Mouse (Mus musculus): ENCODE data around the gene Gm17364.
A peak's percentile ranks its signal among the peaks of the same experiment; 100 is the strongest.
"Not testable (repeated sequence)": the region's sequence is repeated elsewhere in the genome, so short reads cannot be mapped to it uniquely, and the experiment has no call there.

Gene Gm17364

DNA sequence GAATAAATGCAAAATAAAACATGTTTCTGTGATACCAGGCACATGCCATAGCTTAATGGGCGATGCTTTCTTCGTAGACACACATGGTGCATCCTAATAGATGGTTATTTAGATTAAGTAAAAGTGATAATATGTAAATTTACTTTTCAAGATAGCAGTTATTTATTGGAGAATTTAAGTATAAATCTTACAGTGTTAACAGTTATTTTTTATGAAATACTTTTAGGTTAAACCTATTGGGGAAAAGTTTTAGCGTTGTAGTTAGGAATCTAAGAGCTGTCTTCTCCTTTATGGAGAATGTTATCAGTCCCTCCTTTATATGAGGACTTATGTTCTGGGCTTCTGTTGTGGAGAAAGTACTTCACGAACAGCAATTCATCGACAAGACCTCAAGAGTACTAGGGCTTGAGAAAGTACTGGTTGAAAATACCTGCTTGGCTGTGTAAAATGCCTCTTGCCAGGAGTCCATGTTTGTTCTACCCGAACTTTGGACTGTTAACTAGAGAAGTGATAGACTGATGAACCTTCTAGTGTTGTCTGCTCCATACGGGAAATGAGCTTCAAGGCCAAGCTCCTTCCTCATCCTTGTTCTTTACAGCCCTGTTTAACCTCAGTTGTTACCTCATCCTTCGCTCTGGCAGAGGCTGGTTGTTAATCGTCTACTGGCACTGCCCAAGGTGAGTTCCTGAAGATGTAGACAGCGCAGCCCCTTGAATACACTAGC is at the start of gene Gm17364:
TSS of gene Gm17364 (minus strand) at position 51 of the 724 bp plus-strand sequence.
- no peak for DNase-seq

DNA sequence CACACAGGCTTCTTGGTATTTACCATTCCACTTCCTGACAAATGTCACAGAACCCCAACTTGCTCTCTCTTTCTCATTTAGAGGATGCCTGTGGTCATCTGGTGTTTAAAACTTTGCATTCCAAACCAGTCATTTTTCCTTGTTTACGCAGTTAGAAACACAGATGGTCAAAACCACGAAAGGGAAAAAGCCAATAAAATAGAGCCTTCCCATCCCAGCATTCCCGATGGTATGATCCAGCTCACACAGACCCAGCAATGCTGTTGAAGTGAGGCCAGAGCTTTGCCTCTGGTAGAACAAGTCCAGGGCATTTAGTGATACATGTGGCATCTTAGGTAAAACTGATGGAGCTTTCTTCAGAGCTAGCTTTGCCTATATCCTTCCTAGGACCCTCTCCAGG is 47.7 kb upstream of the Gm17364 start:
- DNase-seq: no peak

DNA sequence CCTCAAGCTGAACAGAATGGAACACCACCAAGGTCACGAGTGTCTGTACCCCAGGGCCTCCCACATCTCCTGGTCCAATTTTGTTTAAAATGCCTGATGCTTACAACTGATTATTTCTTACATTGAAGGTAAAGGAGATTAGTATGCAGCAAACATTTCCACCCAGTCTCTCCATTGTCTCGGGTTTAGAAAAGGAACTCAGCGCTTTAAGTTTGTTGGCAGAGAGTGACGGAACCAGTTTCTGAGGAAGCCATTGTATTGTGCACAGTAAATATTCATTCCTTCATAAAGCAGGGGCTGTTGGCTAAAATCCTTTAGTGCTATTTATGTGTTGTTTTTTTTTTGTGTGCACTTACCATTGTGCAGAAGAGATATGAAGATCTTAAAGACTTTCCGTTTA is 47.0 kb upstream of the Gm17364 start:
- DNase-seq: no peak

DNA sequence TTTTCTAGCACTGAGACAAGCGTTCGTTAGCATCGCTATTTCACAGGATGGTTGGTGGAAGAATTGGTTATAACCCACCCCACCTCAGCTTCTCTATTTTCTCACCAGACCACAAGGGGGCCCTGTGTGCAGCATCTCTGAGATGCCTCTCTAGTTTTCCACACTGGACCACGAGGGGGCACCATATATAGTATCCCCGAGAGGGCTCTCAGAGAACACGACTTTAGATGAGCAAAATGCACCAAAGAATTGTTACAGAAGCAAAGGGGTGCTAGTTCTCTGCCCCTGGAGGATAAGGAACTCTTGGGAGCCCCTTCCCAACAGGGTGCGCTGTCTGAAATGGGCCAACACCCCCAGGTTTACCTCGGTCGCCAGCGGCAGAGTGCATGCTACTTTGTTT is 28.9 kb upstream of the Gm17364 start:
- peak; percentile 92 to 94 for DNase-seq

DNA sequence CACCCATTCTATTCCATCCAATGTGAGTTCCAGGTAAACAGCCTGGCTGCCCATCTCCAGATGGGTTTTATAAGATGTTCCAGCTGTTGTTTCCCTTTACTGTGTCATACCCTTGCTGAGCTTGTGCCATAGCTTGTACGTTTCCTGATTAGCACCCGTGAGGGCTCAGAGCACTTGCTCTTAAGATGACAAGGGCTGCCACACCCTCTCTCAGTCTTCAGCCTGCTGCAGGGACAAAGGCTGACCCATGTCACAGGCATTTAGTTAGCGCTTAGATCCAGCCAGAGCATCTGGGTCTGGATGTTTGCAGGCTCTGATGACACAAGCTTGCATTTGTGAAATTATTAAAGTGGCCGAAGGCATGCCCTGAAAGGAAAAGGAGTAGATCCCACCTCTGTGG is 26.3 kb upstream of the Gm17364 start:
- no peak for DNase-seq

DNA sequence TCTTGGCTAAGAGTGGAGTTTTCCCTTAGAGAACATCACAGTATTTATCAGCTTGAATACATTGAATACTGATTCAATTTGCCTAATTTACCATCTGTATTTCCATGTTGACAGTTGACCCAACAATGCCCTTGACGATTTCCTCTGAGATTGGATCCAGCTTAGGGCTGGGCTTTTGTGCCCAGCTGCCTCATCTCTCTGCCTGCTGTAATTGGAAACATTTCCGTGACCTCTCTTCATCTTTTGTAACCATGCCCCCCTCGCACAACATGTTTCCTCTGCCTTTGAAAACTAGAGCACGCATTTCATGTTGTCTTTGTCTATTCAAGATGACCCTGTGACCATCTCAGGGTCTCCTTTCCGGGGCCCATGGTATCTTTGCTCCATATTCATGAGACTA is 25.2 kb upstream of the Gm17364 start:
- DNase-seq: no peak

DNA sequence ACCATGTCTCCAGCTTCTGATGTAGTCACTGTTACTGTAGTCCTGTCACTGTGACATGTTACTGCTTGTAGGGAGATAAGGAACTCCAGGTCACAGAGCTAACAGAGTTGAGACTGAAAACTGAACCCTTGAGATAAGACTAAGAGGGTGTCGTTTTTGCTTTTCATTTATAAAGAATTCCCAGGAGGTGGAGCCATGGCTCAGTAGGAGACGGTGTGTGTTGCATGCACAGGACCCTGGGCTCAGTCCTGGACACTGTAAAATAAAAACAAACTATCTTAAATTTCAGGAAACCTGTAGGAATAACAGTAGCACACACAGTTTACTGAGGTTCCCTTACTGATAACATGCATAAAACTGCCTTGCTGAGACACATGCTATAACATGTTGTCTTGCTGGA is 24.8 kb upstream of the Gm17364 start:
- no peak for DNase-seq

DNA sequence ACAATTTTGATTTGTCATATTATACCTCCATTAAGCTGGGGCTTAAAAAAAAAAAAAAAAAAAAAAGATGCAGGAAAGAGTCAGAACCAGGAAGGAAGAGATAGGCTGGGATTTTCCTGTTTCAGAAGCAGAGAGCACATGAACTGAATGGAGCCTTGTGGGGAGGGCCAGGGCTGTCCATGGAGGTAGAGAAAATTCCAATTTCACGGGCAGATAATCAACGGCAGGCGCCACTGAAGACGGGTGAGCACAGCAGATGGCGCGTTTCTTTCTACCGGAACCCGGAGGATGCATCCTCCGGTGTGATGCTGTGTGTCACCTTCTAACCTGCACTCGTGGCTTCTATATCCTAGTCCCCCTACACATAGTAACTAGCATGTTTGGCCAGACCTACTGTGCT is 22.6 kb upstream of the Gm17364 start:
- no peak for DNase-seq

DNA sequence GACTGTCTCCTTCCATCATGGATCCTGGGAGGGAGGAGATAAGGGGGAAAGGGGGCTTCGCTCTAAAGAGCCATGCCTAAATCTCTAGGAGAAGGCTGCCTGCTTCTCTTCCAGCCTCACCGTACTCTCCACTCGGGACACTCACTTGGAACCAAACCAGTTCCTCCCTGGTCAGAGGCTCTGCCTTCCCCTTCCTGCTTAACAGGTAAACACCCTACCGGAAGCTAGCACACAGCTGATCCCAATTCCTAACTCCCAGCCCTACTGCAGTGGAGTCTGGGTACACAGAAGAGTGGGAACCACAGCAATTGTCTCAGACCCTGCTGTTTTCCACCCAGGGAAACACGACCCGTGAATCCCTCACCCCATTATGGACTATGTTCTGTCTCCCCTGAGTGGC is 22.1 kb upstream of the Gm17364 start:
- no peak for DNase-seq

DNA sequence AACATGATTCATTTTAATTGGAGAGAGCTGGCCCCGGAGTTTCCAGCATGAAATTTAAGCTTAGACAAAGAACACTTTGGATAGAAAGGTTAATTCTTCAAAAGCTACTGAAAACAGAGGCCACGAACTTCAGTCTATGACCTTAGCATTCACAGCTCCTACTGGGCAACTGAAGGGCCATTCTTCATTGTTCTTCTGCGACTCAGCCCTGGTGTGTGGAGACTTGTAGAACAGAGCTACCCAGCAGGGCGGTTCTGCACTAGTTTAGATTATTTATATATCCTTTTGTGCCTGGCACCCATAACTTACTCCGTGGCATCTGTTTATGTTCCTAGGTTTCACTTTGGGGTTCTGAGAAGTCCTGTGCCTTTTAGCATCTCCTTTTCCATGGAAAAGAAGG is 19.8 kb upstream of the Gm17364 start:
- no peak for DNase-seq

DNA sequence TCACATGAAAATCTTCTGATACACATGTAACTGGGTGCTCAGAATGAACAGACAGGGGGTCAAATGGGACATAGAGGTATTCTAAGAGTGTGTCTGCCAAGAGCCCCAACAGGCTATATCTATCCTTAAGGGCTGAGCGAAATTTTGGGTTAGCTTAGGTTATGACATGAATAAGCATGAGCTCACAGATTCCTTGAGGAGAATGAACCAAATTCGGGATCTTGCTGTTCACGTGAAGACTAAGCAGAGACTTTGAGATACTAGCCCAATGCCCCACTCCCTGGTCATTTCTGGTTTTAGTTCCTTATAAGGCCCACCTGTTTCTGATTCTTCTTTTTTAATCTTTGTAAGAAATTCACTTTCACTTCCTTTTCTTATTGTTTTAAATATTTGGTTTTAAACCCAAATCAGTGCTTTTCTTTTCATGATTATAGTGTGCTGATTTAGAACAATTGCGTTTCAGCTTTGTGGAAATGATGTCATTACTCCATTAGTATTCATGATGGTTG is 17.7 kb upstream of the Gm17364 start:
- peak; percentile 25 to 41 for DNase-seq

DNA sequence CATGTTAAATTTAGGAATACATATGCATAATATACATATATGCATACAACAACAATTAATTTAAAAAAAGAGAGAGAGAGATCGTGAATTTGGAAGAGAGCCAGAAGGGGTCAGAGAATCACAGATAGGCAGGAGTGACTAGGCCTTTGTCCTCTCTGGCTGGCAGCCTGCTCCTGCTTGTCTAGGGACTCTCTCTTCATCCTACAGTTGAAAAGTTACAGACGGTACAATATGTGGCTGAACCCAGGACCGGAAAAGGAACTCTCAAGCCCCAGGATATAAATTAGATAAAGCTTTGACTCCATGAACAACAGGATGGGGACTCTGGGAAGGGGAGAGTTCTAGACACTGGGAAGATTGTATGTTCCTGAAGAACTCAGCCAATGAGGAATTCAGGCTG is 12.5 kb upstream of the Gm17364 start:
- DNase-seq: no peak

DNA sequence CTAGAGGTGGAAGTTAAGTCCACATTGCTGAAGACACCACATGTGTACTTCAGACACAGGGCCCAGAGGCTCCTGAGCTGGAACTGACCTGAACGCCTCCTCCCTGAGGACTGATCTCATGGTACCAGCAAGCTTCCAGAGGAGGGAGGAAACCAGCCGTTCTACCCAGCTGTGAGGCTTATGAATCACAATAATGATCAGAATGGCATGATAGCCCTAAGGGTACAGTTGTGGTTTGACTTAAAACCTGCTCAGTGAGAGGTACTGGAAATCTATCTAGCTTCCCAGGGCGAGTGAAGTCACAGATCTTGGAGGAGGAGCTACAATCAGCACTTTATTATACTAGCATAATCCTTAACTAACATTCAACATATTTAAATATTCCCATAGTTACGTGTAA is 11.7 kb upstream of the Gm17364 start:
- DNase-seq: no peak

DNA sequence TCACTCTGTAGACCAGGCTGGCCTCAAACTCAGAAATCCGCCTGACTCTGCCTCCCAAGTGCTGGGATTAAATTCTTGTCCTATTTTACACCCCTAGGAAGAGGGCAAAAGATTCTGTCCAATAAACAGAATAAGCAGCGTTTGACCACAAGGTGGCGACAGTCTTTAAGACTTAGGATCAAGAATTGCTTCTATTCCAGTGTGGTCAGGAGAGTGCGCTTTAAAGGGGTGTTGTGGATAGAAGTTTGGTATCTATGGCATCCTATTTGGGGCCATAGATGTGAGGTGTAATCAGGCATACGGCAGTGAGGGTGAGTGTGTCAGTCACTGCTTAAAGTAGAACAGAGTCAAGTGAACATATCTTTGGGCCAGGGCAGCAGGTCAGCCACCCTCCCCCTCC is 9.5 kb upstream of the Gm17364 start:
- peak; percentile 77 to 81 for DNase-seq

DNA sequence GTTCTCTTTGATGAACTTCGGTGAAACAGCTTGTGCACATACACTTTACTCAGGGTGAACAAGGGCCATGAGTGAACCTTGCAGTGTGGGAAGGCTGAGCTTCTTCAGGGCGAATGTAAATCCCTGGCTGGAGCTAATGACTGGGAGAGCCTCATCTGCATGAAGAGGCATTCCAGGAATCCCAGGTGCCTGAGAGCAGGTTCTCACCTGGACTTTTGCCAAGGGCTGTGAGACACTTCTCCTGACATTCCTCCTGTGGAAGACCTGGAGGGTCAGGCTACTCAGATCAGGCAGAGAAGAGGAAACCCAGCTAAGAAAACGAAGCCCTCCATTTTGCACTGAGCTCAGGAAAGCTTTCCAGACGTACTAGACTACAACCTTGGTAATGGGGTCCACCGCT is 6.9 kb upstream of the Gm17364 start:
- no peak for DNase-seq

DNA sequence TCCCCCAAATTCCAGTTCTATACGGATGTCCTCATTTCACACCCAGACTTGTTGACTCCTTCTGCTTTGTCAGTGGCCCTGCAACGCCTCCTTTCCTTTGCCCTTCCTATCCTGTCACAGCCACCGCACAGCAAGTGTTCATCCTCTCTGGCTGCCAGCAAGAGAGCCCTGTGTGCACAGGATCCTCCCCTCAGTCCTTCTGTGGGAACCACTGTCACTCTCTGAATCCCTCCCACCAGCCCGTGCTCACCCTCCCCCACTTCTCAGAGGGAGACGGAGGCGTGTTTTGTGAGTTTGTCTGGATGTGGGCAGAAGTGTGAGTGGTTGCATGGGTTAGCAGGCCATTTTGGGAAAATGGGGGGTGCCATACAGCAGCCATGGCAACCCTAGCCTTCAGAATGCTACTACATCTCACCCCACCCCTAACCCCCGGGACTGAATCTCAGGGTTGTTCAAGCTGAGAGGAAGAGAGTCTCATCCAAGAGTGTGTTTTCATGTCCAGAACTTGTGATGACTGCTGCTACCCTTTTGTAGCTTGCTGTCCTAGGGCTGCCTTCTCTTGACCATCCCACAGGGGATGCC is 5.9 kb downstream of the Gm17364 start:
- no peak for DNase-seq

DNA sequence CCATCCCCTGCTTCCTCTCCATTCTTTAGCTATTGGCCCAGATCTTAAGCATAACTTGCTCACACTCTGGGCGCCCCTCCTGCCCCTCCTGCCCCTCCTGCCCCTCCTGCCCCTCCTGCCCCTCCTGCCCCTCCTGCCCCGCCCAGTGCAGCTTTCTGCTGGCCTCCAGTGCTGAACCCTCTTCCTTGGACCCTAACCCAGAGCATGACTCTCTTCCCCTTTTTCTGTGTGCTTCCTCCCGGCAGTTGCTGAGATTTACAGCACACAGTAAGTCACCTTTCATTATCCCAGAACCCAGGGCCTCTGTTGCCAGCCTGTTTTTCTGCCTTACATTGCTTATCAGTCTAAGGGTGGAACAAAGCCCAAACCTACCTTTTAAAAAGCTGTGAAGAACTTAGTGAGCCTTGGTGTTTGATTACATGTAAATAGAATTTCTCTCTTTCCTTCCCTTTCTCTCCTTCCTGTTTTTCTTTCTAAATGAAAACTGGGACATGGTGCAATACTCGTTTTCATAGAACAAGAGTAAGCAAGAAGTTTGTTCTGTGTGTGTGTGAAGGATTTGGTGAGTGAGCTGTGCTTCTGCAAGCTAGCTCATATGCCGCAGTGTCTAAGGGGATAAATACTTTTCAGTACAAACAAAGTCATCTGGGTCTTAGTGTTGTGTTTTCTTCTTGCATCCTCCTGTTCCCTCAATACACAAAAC is 10.3 kb downstream of the Gm17364 start:
- no peak for DNase-seq

DNA sequence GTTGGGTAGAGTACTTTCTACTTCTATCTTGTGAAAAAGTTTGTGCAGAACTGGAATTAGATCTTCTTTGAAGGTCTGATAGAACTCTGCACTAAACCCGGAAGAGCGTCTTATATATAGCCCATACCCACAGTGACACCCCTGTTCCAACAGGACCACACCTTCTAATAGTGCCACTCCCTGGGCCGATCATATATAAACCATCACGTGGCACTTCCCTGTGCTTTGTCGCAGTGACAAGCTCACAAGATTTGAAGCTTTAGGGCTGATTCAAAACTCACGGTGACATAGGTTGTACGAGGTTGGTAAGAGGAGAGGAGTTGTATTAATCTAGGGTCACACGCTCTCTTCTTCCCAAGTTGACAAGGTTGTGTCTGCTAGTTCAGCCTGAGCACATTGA is 12.2 kb downstream of the Gm17364 start:
- DNase-seq: not testable (repeated sequence)

DNA sequence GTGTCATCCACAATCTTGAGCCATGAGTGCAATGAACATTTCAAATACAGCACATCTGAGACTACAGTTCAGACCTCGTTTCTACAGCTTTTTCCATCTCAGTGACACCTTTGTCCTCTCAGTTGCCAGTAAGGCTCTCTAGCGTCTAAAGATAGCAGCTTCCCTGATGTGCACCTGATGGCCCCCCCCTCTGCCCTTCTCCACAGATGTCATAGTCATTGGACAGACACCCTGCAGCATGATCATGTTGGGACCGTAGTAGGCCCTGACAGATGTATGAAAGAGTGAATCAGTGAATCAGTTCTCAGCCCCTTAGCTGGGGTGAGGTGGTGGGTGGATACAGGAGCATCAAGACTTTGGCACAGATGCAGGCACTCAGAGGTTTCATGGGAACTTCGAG is 15.9 kb downstream of the Gm17364 start:
- no peak for DNase-seq

DNA sequence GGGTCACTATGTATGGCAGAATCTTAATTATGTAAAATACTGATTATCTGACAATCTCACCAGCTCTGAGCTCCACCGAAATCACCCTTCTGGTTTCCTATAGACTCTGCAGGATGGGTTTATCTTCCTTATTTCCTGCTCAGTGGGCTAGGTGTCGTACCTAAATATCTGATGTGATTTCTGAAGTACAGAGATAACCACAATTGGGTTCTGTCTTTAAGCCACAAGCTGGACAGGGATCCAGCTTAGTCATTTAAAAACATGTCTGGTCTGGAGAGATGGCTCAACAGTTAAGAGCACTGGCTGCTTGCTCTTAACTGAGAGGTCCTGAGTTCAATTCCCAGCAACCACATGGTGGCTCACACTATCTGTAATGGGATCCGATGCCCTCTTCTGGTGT is 16.8 kb downstream of the Gm17364 start:
- no peak for DNase-seq

DNA sequence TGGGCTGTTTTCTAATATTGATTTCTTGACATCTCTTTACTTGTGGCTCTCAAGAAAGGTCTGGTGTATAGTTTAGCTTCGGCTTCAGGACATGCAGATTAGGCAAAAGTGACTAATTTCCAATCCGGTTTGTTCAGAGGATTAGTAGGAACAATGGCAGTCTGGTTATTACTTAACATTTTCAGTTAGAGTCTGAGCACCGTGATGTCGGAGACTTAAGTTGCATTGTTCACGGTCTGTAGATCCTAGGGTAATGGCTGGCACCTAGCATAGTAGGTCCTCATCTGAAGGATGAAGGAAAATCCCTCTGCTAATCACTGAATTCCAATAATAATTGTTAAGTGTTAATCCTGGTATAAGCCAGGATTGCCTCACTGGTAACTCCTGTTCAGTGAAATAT is 17.7 kb downstream of the Gm17364 start:
- no peak for DNase-seq

DNA sequence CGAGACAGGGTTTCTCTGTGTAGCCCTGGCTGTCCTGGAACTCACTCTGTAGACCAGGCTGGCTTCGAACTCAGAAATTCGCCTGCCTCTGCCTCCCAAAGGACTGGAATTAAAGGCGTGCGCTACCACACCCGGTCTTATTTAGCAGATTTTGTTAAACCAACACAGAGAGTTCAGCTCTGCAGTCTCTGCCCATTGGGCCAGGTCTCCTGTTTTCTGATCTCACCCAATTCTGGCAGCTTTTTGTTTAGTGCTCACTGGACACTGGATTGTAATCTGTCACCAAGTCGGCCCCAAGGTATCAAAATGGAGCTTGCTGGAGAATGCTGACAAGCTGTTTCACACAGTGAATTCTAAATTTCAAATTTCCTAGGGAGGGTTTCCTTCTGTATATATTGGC is 21.0 kb downstream of the Gm17364 start:
- no peak for DNase-seq

DNA sequence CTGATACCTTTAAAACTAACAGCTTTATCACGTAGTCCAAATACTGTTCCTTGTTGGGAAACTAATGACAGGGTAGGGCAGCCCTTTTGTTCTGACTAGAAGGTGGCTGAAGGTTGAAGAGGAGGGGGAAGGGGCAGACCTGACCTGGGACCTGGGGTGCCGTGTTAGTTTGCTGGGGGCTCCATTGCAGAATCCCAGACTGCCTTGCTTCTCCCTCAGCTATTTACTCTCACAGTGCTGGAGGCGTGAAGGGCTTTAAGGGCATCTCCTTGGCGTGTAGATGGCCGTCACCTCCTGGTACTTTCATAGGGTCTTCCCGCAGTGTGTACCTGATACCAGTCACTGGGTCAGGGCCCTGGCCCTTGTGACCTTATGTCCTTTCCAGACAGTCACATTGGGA is 21.6 kb downstream of the Gm17364 start:
- no peak for DNase-seq

DNA sequence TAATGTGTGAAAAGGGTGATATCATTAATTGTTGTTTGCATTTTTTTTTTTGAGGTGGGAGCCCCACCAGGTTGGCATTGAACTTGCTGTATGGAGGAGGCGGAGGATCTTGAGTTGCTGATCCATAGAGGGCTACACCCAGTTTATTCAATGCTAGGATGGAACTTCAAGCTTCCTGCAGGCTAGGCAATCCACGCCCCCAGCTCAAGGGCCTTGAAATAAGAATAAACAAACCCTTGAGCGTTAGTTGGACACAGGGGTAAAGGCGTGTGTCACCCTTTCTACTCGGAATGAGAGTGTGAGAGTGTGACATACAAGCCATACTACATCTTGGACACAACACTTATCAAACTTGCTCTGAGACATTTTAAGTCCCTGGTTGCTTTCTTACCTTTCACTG is 22.1 kb downstream of the Gm17364 start:
- DNase-seq: no peak

All from B cell, adult 2 months (primary cell).